Mouse (Mus musculus) spleen, postnatal 4 days (tissue): ENCODE results near the gene Dguok.

Experiments
- DNase-seq, 2 experiments: peaks; one replicate each; pipeline ENCODE4 v3.0.0; 2022; ENCODE audit warnings: low spot score in 2 of 2

Dguok gene

DNA sequence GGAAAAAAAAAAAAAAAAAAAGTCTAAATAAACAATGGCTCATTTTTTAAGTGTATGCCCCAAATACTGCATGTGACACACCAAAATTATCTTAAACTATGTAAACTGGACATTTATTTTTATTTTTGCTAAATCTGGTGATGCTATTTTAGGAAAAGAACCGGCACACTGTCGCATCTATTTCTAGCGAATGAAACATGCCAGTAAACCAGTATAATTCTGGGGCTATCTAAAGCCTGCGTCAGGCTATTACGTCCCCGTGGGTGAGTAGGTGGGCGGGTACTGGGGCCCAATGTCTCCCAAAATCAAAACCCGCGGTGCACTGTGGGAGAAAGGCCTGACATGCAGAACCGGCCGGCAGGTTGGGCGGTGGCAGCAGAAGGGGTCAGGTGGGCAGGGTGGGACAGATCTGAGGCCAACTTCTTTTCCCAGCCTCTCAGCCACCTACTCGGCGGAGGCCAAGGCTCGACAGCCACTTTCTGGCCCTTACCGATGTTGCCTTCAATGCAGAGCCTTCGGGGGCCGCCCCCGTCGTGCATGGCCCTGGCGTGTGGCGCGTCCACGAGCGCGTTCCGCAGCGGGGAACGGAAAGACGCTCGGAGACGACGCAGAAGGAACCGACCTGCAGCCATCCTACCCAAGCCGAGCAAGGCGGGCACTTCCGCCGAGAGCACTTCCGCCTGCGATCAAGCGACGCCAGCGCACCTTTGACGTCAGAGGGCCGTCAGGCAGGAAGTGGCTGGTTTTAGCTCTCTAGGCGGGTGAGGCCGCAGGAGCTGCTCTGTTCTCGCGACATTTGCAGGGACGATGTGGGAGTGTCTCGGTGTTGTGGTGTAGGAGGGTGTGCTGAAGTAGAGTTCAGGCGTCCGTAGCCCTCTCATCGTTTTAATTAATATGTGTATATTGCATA lies at the start of gene Dguok:
Gene Dguok (minus strand): TSS at position 712 of the 910 bp plus-strand sequence.
- peak; percentile 95 to 96 for DNase-seq

DNA sequence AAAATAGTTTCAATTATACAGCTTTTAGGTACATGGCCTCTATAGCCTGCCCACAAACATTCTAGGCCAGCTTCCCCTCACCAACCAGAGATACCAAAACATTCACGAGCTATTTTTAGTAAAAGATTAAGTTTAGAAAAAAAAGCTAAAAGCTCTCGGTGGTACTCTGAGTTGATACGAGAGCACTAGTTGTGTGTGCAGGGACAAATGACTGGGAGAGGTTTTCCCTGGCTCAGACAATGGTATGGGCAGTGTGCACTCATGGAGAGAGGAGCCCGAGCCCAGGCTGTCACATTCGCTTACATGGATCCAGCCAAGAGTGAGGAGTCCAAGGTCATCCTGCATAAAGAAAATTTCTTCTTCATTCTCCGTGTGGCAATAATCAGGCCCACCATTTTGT lies 49.2 kb upstream of the Dguok start:
- no peak for DNase-seq

DNA sequence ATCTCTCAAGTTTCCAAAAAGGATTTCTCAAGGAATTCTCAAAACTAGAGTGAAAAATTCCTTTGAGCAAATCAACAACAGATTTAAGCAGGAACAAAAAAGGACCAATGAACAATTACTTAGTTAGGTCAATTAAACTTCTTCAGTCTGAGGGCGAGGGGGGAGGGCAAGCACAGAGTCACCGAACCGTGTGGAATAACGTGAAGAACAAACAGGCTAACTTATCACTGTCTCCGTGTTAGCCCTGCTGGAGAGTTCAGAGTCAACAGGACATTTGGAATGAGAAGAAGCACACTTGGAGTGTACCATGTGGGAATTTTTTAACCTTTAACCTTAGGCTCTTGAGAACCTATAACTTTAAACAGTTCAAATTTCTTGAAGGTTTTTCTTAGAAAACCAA lies 41.6 kb upstream of the Dguok start:
- DNase-seq = no peak

DNA sequence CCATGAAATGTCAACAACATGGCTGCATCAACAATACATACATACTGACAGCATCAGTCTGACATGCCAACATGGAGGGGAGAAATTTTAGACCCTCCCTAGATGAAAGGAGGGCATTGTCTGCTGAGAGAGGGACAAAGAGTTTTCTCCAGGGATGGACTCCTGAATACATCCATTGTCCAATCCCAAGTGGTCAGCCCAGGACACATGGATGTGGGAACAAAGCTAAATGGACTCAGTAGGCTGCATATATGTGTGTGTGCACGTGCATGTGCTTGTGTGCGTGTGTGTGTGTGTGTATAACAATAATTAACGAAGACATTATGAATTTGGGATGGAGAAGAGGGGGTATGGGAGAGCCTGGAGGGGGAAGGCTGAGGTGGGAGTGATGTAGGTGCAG lies 39.0 kb upstream of the Dguok start:
- no peak for DNase-seq

DNA sequence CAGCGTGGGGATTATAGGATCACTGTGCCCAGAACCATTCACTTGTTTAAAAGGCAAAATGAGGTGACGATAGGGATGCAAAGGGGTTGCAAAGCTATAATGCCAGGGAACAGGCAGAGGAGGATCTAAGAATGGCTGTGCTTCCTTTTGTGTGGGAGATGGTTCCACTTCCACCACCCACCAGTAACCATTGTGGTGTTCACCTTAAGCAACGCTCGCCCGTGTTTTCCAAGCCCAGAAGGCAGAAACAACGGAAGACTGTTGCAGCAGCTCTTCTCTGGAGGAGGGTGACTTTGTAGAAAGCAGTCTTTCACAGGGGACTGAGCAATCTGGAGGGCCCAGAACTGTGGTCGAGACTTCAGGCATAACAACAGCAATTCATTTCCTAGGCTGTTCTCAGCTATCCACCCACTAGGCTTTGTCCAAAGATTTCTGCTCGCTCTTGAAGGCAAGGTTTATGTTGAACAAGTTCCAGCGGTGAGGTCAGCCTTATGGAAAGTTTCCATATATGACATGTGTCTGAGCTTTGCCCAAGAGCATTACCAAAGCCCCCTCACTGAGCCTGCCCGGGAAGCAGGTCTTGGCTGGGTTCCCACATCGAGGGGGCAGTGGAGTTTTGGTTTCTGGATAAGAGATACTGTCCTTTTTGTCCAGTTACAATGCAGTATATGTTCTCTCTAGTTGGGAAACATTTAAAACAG lies 35.1 kb upstream of the Dguok start:
- no peak for DNase-seq

DNA sequence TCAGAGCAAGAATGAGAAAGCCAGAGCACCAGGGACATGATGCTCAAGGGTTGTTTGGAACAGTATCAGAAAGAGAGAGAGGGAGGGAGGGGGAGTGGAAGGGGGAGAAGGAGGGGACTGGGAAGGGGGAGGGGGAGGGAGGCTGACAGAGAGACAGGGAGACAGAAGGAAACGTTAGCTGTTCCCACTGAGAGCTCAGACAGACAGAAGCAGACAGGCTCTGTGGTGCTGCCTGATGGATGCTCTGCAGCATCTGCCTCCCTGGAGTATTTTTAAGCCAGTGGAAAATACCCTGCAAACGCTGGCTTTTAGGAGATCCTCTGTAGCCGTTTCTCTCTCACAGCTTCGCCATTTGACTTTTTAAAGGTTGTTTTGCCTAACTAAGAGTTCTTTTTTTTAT lies 33.2 kb upstream of the Dguok start:
- DNase-seq = no peak

DNA sequence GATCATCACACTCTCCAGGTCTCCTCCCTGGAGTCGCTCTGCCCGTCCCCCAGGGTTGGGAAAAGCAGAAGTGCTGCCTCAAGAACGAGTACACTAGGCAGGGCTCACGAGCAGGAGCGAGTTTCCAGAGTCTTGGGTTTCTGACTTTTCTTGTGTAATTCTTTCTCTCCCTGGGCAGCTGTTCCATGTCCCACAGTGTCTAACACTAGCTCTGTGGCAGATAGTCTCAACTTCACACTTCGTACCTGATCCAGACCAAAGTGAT lies 30.0 kb upstream of the Dguok start:
- DNase-seq = no peak

DNA sequence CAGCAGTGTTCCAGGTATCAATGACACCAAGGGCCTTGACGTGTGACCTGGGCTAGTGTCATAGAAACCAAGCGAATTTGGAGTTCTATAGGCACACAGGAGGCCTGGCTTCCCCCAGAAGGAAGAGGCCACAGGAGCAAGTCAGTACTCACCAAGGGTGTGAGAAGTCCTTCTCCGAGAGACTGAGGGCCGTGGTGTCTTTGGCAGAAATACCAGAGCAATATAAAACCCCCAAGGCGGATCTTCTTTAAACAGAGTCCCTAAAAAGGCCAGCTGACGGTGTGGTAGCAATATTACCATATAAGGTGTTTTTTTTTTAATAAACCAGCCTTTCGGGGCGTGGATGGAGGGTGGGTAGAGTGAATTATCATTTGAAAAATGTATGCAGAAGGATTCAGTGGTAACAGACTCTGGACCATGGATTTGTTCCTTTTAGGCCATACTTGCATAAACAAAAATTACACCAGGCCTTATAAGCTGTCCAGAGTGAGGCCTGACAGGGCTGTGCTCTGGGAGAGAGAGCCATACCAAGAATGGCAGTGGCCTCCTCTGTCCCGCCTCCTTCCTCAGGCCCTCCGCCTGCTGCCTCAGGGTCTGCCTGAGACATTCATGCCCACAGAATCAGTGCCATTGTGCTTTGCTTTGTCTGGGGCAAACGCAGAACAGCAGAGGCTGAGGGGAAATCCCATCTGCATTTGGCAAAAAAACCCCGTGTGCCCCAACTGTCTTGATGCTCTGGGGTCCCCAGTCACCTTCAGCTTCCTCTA lies 29.4 kb upstream of the Dguok start, which contains the start of gene Actg2:
Gene Actg2 (minus strand): TSS at position 238 of the 767 bp plus-strand sequence.
- no peak for DNase-seq

DNA sequence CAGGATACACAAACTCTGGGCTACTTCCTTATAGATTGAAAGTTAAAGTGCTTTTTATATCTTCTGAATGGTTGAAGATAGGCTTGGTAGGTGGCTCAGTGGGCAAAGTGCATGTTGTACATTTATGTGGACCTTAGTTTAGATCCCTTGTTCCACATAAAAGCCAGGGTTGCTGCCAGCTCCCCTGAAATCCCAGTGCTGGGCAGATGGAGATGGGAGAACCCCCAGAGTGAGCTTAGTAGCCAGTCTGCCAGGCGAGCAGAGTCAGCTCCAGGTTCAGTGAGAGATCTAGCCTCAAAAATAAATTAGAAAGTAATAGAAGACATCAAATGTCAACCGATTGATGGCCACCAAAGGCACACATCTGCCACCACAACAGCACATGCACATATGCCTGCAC lies 25.8 kb upstream of the Dguok start:
- DNase-seq = no peak

DNA sequence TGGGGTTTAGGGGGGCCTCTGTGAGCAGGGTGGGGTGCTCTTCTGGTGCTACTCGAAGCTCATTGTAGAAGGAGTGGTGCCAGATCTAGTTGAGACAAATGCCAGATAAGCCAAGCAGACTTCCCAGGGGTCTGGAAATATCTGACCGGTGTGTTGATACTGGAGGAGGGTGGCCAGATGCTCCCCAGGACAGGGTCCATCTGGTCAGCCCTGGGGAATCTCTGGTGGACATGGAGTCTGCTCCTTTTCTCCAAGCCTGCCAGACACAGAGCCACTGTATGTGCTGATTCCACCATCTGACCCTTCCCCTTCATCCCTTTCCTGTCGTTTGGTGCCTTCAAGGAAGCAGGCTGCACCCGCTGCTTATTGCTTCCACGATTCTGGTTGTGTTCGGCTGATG lies 16.4 kb upstream of the Dguok start:
- no peak for DNase-seq

DNA sequence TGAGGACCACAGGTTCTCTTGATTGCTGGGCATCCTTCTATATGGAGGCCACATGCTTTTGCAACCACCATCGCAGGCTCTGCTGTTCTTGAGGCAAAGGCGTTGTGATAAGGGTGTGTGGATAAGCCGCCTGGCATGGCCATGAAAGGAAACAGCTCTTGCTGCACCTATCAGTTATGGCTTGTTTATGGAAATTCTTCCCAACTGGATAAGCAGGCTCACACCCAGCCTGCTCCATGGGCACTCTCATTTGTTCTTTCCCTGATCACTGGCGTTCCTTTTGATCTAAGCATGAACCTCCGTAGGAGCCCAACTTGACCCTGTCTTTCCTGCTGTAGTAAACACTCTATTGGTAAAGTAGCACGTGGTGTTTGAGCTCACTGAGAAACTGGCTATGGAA lies 15.0 kb upstream of the Dguok start:
- no peak for DNase-seq

DNA sequence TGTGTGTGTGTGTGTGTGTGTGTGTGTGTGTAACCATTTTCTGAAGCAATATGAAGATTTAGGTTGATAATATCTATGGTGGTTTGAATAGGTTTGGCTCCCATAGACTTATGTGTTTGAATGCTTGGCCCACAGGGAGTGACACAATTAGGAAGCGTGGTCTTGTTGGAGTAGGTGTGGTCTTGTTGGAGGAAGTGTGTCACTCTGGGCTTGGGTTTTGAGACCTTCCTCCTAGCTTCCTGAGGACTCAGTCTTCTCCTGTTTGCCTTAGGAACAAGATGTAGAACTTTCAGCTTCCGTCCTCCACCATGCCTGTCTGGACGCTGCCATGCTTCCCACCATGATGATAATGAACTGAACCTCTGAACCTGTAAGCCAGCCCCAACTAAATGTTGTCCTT lies 11.9 kb upstream of the Dguok start:
- DNase-seq = no peak

DNA sequence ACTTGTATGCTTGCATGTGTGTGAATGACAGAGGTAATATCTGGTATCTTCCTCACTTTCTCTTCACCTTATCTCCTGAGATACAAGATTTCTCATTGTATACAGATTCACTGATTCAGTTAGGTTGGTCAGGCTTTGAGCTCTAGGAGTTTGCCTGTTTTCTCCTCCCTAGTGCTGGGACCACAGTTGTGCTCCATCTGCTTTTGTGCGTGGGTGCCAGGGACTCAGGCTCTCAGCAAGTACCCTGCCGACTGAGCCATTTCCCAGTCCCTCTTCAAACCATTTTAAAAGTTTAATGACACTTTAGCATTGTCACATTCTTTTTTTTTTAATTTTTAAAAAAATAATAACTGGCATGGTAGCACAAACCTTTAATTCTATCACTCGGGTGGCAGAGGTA lies 8.4 kb upstream of the Dguok start:
- no peak for DNase-seq

DNA sequence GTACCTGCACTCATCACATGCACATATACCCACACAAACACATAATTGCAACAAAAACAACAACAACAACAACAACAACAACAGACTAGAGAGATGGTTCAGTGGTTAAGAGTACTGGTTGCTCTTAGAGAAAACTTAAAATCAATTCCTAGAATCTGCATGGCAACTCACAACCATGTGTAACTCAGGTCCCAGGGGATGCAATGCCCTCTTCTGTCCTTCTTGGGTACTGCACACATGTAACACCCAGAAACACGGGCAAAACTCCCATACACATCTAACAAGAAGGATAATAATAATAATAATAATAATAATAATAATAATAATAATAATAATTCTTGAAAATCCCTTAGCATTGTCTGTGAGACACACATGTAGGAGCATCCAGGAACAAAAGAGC lies 5.7 kb upstream of the Dguok start:
- peak; percentile 70 to 85 for DNase-seq

DNA sequence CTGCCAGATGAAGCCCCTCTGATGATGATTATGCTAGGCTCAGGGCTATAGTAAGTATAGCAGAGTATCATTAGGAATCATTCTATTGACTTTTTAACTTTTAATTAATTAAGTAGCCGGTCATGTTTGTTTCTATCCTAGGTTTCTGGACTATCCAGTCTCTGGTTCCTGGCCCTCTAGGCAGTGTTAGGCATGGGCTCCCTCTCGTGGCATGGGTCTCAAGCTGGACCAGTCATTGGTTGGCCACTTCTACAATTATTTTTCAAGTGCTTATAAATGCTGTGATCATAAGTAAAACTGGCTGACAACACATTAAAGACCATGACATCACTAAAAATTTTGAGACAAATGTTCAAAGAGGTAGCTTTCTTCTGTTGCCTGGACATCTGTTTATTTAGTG lies 3.4 kb upstream of the Dguok start:
- DNase-seq = no peak

DNA sequence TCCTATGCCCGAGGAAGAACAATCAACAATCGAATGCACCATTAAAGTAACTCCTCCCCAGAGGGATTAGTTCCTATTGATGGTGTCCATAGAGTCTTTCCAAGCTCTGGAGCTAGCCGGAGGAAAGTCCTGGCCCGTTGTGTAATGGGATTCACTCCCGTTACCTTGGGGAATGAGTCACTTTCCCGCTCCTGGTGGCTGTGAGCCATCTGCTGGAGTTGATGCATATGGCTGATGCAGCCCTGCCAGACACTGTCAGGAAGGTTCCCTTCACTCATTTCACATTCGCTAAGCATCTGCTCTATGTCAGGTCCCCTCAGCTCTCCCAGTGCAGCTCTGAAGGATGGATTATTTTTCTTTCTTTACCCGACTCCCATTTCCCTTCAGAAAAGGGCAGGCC lies 2.7 kb upstream of the Dguok start:
- DNase-seq = no peak

DNA sequence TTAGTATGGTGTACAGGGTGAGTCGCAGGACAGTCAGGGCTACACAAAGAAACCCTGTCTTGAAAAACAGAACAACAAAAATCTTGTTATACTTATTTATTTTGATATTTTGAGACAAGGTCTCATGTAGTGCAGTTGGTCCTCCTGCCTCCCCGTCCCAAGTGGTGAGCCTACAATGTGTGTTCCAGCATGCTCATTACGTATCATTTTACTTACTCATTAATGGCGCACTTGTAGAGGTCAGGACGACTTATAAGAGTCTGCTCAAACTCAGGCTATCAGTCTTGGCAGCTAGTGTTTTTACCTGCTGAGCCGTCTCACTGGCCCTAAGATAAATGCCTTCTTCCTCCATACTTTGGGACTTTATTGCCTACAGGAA lies 388 bp upstream of the Dguok start:
- no peak for DNase-seq

DNA sequence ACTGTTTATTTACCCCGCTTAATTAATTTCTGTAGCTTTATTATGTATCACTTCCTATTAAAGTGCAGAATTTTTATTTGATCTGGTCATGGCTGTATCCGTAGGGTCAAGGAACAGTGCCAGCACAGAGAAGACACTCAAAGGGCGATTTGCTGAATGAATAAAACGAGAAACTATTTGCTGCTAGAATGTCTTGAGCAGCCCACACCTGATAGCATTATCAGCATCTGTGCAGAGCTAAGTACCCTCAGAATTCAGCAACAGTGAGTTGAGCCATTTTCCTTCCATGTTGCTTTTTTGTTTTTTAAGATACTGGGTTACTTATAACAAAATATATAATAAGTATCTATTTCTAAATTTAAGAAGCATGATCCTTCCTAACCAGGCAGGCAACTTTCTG lies 1.2 kb downstream of the Dguok start:
- DNase-seq = no peak

DNA sequence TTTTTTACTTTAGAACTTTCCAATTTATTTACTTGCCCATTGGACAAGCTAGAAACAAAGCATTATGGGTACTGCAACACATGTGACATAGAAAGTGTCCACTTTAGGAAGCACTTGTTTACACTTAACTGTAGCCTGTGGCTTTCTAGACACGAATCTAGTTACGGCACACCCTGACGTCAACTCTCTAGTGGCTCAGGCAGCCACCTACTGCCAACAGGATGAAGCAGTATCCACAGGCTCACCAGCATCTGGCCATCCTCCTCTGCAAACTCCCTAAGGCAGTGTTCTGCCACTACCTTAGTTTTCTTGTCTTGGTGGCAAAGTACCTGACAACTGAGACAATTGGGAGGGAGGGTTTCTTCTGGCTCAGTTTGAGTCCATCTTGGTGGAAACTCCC lies 3.4 kb downstream of the Dguok start:
- no peak for DNase-seq

DNA sequence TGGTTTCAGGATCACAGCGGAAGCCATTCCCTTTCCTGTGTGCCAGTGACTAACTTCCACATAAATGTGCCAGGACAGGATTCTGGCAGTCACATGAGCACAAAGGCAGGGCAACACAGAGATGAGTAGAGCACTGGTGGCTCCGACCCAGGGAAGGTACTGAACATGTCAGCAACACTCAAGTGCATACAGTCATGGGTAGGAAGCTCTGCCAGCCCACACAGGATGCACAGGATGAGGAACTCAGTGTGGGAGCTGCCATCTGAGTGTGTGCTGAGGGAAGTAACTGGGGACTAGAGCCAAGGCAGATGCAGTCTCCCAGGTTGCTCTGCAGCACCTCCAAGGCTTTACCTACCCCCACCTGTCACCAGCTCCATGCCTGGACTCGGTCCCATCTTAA lies 4.1 kb downstream of the Dguok start:
- DNase-seq = no peak

DNA sequence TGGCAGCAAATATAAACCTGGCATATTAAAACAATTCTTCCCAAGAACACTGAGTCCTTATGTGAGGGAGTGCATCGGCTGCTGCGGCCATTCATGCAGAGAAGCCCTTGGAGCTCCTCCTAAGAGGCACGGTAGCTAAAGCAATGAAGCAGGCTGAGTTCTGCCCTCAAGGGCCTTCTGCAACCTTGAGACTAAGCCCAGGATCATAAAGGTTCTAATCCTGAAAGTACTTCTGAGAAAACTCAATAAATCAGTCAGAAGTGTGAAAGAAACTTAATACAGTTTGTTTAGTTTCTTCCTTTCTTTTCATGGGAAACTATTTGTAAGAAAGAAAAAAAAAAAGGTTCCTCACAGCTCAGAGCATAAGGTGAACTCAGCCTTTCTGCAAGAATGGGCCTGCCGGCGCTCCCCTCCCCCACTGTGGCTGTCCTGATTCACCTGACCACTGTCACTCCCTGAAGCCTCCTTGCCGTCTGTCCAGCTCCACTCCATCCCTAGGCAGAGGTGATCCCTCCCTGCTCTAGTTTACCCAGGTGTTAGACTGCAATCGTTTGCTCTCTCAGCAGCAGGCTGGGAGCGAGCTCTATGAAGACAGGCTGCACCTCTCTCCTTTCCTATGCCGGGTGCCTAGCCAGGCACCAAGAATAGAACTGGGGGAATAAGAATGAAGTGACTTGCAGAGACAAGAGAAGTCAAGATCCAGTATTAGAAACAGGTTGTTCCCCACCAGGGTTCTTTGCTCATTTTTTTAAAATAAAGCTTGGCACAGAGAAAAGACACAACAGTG lies 5.1 kb downstream of the Dguok start:
- no peak for DNase-seq

DNA sequence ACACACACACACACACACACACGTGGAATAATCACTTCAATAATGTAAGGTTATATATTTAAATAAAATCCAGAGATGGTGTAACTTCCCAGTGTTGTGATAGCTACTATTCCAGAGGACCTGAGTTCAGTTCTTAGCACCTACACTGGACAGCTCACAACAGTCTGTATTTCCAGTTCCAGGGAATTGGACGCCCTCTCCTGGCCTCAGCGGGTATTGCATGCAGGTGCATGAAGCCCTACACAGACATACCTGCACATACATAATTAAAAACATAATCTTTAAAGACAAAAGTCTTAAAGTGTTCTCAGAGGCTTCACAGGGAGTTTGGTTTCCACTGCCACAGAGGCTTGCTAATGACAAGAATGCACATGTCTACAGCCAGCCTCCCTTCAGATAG lies 6.3 kb downstream of the Dguok start:
- no peak for DNase-seq
